Mouse (Mus musculus): Measurements from ENCODE around the gene Lrrc8b. TPM values are rescaled to one million over a fixed set of nuclear protein-coding genes. Genes with fewer than 3 reads are reported as not detected.

Lrrc8b gene
- polyA plus RNA-seq, 2 experiments from 2014 or later = 1.6 to 2.3 TPM

DNA sequence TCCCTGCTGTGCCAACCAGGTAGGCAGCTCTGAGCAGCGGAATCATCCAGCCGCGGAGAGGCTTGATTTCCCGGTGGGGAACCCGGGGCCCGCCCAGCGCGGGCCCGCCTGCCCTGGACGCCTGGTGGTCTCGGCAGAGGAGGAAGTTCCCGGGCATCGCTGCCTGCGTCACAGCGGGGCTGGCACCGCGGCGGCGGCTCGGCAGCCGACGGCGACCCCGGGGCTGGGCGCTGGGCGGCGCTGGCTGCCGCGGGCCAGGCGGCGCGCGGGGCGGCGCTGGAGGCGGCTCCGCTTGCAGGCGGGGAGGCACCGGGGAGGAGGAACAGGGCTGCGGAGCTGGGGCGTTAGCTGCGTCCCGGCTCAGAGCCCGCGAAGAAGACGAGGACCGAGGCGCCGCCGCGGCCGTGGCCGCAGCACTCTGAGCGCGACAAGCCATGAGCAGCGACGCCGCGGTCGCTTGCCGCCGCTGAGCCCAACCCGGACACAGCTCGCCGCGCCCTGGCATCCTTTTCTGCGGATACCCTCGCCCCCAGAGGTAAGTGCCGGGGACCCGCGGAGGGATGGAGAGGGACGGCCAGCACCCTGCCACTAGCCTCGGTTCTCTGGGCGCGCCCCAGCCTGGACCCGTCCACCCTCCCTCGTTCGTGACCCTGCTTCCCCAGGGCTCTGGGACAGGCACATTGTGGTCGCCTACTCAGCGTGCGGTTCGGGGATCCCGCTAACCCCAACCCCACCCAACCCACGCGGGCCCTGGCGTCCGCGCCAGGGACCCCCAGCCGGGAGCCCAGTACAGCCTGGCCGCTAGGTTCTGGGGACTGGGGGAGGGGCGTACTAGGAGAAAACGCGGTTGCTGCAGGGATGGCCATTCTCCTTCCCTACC lies 103.8 kb downstream of the Lrrc8b start, which contains the start of gene Lrrc8c:
TSS of gene Lrrc8c (plus strand) at position 293 of the 880 bp plus-strand sequence.
- ATAC-seq = peak; percentile 71

DNA sequence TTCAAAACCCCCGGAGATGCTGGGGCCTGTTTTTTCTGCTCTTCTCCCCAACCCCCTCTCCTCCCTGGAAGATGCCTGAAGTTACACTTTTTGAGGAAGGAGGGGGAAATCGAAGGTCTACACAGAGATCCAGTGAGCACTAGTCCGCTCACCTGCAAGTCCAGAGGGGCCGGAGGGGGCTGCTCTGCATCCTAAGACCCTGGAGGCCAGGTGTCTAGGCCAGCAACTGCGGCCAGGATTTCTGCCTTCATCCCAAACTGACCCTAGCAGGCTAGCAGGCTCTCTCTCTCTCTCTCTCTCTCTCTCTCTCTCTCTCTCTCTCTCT lies 104.4 kb downstream of the Lrrc8b start:
- ATAC-seq = no peak

DNA sequence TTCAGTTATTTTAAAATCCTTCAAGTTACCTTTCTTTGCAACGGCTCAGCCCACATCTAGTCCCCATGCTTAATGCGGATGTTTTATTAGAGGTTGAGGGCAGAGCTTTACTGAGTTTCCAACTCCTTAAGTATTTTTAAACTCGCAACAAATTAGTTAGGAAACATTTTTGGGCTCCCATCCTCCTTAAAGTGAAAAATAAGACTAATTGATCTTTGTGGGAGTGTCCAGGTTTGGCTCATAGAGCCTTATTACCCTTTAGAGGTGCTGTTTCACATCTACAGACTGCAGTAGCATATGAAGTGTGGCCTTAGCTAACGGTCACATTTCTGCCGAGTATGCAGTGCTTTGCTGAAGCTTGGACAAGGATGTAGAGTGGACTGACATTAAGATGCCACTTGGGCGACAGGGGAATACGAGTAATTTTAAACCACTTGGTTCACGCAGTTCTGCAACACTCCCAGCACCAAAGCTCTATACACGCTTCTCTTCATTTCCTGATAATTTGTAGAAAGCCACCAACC lies 104.9 kb downstream of the Lrrc8b start:
- ATAC-seq = no peak

DNA sequence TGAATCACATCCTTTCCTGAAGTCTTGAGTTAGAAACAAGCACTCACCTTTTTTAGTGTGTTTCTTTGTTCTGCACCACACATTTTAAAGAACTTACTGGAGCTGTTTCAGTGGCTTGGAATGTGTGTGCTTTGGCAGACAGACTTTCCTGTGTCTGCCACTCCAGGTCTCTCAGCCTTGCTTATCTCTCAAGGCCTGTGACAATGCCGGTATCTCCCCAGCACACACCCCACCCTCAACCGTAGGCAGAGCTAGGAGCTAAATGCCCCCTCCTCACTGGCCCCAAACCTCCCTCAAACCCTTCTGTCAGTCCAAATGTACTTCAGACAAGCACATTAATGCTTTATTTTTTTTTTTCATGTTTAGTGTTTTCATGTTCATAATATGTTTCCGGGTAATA lies 107.9 kb downstream of the Lrrc8b start:
- ATAC-seq = no peak

DNA sequence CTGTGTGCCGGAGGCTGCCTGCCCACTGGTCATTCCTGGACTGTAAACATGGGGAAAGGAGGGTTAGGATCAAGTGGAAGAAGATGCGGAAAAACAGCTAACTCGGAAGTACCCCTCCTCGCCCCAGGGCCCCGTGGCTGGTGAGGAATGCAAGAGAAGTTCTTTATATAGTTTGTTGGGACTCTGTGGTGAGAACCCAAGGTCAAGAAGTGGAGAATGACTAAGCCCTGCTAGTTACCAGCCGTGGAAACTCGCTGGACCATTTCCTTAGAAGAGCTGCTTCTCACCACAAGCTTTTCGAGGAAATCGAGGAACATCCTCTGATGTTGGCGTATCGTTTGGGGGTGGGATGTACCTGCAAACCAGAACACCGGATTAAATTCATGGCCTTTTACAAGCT lies 109.4 kb downstream of the Lrrc8b start:
- ATAC-seq = no peak

DNA sequence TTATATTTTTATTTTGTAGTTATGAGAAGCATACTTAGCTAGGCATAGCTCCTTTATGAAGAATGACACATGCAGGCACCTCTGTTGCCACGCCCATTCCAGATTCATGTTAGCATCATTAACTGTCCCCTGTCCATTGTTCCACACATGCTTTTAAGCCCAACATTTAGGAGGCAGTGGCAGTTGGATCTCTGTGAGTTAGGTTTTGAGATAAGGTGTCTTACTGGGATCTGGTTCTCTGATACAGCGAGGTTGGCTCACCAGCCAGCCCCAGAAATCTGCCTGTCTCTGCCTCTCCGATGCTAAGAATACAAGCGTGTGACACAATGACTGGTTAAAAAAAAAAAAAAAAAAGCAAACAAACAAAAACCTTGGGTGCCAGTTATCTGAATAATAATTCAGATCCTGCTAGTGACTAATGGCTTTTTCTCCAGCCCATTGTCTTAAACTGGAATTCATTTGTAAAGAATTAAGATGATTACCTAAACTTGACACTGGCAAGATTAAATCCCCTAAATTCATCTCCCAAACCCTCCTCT lies 110.6 kb downstream of the Lrrc8b start:
- no peak for ATAC-seq

DNA sequence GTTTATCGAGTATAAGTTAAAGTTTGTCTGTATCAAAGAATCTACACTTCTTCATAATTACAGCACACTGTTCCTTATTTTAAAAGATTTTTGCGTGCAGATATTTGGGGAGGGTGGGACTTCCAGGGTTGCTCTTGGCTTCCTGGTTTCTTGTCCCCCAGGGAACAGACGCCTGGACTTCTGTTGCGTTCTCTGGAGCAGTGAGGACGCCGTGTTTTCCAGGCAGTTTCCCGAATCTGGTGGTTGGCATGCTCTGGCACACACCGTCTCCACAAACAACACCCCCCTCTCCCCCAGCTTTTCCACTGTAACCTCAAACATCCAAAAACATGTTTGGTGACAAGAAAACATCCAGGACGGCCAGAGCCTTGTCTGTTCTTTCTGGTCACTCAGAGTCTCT lies 111.2 kb downstream of the Lrrc8b start:
- no peak for ATAC-seq

DNA sequence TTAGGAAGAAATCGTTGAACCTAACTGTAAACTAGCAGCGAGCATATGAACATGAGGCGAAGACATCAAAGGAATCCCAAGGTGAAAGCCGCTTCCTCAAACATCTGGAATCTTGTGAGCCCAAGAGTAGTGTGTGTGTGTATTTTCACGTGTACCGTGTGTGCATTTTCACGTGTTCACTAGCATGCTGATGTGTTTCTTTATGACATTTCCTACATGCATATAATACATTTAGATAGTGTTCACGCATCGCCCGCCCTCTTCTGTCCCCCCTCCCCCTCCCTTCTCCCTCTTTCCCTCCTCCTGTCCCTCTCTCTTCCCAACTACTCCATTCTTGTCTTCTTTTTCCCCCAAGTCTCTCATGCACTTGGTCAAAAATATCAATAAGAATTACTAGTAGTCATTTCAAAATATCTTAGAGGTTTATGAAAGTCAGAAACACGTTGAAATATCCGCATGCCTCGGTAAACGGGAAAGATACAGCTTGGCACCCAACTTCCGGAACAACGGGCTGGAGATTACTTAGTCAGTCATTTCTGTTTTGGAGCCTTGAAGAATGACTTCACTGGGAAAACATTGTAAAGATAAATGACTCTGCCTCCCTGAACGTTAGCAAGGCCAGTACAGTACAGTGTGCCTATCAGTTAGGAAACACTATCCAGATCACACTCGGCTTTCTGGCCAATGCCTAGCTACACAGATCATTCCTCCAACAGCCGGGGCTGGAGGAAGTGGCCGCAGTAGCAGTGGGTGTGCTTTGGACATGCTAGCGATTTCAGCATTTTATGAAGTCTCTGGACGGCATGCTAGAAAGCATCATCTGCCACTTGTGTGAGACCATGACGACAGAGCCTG lies 112.1 kb downstream of the Lrrc8b start:
- ATAC-seq = no peak

DNA sequence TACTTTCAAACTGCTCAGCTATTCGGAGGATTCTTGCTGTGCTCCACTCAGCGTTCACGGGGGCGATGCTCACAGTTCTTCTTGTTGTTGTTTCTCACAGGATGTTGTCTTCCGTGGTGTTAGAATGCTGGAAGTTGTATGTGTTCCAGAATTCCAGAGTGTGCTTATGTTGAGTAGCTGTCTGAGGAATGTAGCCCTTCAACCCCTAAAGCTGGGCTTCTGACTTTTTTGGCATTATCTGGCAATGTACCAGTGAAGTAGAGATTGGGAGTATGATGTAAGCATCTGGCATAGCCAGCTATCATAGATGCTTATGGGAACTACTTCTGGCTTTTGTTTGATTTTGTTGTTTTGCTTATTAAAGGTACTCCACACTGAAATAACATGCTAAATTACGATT lies 115.0 kb downstream of the Lrrc8b start:
- no peak for ATAC-seq

DNA sequence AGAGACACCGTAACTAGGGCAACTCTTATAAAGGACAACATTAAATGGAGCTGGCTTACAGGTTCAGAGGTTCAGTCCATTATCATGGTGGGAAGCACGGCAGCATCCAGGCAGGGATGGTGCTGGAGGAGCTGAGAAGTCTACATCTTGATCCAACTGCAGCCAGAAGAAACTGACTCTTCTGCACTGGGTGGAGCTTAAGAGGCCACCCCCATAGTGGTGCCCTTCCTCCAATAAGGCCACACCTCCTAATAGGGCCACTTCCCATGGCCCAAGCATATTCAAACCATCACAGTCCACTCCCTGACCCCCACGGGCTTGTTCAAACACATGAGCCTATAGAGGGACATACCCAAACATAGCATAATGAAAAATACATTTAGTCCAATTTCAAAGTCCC lies 119.6 kb downstream of the Lrrc8b start:
- no peak for ATAC-seq

DNA sequence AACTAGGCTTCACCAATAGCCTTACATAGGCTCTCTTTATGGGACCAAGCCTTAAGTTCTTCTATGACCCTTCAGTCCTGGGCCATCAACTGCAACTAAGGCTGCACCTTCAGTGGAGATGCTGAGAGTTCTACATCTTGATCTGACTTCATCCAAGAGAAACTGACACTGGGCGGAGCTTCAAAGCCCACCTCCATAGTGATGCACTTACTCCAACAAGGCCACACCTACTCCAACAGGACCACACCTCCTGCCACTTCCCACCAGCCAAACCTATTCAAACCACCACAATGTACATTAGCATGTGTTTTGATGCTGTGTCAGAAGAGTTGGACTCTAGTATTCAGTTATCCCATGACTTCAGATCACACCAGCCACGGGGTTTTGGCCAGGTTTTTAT lies 120.6 kb downstream of the Lrrc8b start:
- ATAC-seq = no peak

DNA sequence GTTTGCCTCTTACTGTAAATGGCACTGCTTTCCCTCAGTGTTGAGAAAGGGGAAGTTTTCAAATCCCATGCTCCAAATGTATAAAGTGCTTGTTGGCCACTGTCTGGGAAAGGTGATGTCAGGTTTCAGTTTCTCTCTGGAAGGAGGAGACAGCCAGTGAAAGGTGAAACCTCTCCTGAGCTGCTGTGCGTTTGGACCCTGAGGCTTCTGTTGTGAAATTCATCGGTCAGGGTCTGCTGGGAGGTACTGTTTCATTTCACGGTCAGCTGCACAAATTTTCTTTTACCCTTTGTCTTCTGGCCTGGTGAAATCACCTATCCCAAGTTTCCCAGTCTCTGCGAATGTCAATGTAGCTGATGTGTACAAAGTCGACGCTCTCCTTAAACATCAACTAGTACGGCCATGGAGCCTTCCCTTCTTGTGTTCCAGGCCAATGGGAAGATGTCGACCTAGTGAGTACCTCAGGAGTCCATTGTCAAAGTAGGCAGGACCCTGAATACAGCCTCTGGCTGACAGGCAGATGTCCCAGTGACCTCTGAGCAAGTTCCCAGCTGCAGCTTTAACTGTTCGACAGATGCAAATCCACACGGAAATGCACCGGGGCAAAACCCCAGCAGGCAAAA lies 121.6 kb downstream of the Lrrc8b start:
- ATAC-seq = no peak

Other genes with a start within 250 kb of the Lrrc8b start
- 10 to 100 TPM; 40.9 to 51.1 TPM for gene Gbp10, start 176.2 kb upstream of the Lrrc8b start, polyA plus RNA-seq (2017; shearing (Covaris generic))
- gene Gm43302, start 122.1 kb upstream of the Lrrc8b start, polyA plus RNA-seq (2017; shearing (Covaris generic)) = 1 to 10 TPM in 1 of 2 experiments, not detected in 1; 2.6 TPM
- gene Gbp6, start 122.1 kb upstream of the Lrrc8b start, polyA plus RNA-seq (2017; shearing (Covaris generic)) = 100 to 1,000 TPM; 128 to 168 TPM
- 10 to 100 TPM; 59.7 to 61.9 TPM for gene Lrrc8c, start 103.6 kb downstream of the Lrrc8b start, polyA plus RNA-seq (2017; shearing (Covaris generic))